Mouse (Mus musculus): ENCODE data around the gene Gm9112. TPM values are rescaled to one million over a fixed set of nuclear protein-coding genes. Genes with fewer than 3 reads are reported as not detected.

Gene Gm9112
- polyA plus RNA-seq (2014; fragmentation: Illumina TruSeq; extraction: RNeasy Lipid Tissue Mini Kit (QIAGEN cat#74804); ENCODE audit: low read depth, low replicate concordance): not detected

DNA sequence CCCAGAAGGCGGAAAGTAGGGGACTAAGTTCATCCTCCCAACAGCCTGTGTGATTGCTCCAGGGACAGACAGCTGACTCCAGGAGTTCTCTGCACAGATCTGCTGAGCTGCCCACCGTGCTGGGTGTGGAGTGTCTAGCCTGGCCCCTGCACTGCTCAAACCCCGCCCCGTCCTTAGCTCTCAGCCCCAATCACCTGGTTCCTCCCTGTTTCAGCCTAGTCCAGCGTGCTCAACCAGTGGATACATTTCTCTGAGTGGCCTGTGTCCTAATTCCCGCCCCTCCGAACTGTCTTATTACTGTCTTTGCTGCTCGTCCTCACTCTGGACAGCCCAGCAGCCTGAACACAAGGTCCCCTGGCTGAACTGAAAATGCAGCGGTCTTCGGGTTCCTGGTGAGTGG lies at the start of gene Gm9112, which contains the start of gene Dmrtc1b:
Gm9112 (minus strand) TSS at position 101 of the 400 bp plus-strand sequence.
Dmrtc1b (plus strand) TSS at position 331 of the 400 bp plus-strand sequence.

DNA sequence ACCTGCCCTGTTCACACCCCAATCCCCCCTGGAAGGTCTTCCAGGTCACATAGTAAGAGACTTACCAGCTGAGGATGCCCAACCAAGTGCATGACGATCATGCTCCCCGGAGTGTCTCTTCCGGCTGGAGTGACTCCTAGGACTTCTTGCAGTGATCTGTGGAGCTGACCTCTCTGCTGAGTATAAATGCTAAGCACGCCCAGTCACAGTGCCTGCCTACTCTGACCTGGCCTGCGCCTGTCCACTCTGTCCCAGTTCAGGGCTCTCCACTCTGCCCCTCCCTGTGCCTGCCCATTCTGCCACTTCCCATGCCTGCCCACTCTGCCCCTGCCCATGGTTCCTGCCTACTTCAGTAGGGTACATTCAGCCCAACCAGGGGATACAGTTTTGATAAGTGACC lies 20.6 kb downstream of the Gm9112 start, which contains the start of gene Gm3880:
Gm3880 (minus strand) TSS at position 101 of the 400 bp plus-strand sequence.

Other genes with a start within 250 kb of the Gm9112 start
- 5.2 TPM for gene Hdac8, start 202.3 kb downstream of the Gm9112 start, polyA plus RNA-seq (2014; fragmentation: Illumina TruSeq; extraction: RNeasy Lipid Tissue Mini Kit (QIAGEN cat#74804); ENCODE audit: low read depth, low replicate concordance)
- gene Phka1, start 63.4 kb downstream of the Gm9112 start, polyA plus RNA-seq (2014; fragmentation: Illumina TruSeq; extraction: RNeasy Lipid Tissue Mini Kit (QIAGEN cat#74804); ENCODE audit: low read depth, low replicate concordance): 19.8 TPM
- gene Gm3880, start 20.7 kb downstream of the Gm9112 start, polyA plus RNA-seq (2014; fragmentation: Illumina TruSeq; extraction: RNeasy Lipid Tissue Mini Kit (QIAGEN cat#74804); ENCODE audit: low read depth, low replicate concordance): not detected
- not detected for gene Dmrtc1b, start 230 bp upstream of the Gm9112 start, polyA plus RNA-seq (2014; fragmentation: Illumina TruSeq; extraction: RNeasy Lipid Tissue Mini Kit (QIAGEN cat#74804); ENCODE audit: low read depth, low replicate concordance)
- not detected for gene Dmrtc1c1, start 95.3 kb upstream of the Gm9112 start, polyA plus RNA-seq (2014; fragmentation: Illumina TruSeq; extraction: RNeasy Lipid Tissue Mini Kit (QIAGEN cat#74804); ENCODE audit: low read depth, low replicate concordance)
- gene Dmrtc1c2, start 147.0 kb upstream of the Gm9112 start, polyA plus RNA-seq (2014; fragmentation: Illumina TruSeq; extraction: RNeasy Lipid Tissue Mini Kit (QIAGEN cat#74804); ENCODE audit: low read depth, low replicate concordance): not detected
- gene 1700031F05Rik, start 160.3 kb upstream of the Gm9112 start, polyA plus RNA-seq (2014; fragmentation: Illumina TruSeq; extraction: RNeasy Lipid Tissue Mini Kit (QIAGEN cat#74804); ENCODE audit: low read depth, low replicate concordance): not detected
- not detected for gene Dmrtc1a, start 201.1 kb upstream of the Gm9112 start, polyA plus RNA-seq (2014; fragmentation: Illumina TruSeq; extraction: RNeasy Lipid Tissue Mini Kit (QIAGEN cat#74804); ENCODE audit: low read depth, low replicate concordance)
- not detected for gene 1700011M02Rik, start 201.3 kb upstream of the Gm9112 start, polyA plus RNA-seq (2014; fragmentation: Illumina TruSeq; extraction: RNeasy Lipid Tissue Mini Kit (QIAGEN cat#74804); ENCODE audit: low read depth, low replicate concordance)
- gene 1700018G05Rik, start 220.7 kb upstream of the Gm9112 start, polyA plus RNA-seq (2014; fragmentation: Illumina TruSeq; extraction: RNeasy Lipid Tissue Mini Kit (QIAGEN cat#74804); ENCODE audit: low read depth, low replicate concordance): not detected